Mouse (Mus musculus) naive thymus-derived CD4-positive, alpha-beta T cell, adult 2 months (primary cell): Measurements from ENCODE around the gene Arl6ip5.

Experiments
- DNase-seq: peaks from one replicate; pipeline ENCODE4 v3.0.0-alpha.2; 2011; ENCODE audit warnings: low read depth

Gene Arl6ip5

DNA sequence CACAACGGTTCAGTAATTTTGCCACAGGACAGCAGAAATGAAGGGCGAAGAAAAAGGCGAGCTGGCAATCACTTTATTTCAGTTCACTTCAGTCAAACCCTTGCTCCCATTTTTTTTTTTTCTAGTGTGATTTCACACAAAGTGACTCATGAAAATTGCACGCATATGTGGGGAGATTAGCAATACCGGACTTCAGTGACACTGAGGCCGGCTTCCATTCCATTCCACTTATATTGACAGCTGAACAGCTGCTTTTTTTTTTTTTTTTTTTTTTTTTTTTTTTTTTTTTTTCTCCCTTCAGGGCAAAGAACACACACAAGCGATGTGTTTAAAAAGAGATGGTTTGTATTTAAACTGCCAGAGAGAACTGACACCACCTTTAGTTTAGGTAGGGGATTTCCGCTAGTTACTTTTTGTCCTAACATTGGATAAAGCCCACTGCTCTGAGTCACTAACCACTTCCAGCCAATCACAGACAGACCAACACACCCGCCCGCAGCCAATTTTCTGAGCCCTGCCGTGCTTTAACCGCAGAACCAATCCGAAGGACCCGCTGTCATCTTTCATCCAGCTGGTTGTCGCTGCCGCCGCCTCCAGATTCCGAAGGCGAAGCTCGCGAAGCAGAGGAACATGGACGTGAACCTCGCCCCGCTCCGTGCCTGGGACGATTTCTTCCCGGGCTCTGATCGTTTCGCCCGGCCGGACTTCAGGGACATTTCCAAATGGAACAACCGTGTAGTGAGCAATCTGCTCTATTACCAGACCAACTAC, at the start of gene Arl6ip5:
Arl6ip5 (plus strand) TSS at position 499 of the 771 bp plus-strand sequence.
- DNase-seq = peak; percentile 94

DNA sequence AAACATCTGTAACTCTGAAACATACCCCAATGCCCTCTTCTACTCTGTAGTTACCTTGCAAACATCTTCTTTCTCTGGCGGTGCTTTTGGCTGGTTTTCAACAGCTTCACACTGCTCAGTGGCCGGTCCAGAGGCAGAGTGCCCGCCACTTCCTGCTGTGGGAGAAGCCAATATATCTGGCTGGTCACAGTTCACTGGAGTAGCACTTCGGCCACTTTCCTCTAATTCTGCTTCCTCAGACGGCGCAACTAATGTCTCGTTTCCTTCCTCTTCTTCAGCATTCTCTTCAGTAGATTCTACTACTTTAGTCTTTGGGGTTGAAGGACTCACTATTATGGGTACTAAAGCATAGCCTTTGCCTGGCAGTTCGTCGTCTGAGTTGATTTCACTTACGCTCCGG, 34.8 kb upstream of the Arl6ip5 start:
- DNase-seq = no peak

DNA sequence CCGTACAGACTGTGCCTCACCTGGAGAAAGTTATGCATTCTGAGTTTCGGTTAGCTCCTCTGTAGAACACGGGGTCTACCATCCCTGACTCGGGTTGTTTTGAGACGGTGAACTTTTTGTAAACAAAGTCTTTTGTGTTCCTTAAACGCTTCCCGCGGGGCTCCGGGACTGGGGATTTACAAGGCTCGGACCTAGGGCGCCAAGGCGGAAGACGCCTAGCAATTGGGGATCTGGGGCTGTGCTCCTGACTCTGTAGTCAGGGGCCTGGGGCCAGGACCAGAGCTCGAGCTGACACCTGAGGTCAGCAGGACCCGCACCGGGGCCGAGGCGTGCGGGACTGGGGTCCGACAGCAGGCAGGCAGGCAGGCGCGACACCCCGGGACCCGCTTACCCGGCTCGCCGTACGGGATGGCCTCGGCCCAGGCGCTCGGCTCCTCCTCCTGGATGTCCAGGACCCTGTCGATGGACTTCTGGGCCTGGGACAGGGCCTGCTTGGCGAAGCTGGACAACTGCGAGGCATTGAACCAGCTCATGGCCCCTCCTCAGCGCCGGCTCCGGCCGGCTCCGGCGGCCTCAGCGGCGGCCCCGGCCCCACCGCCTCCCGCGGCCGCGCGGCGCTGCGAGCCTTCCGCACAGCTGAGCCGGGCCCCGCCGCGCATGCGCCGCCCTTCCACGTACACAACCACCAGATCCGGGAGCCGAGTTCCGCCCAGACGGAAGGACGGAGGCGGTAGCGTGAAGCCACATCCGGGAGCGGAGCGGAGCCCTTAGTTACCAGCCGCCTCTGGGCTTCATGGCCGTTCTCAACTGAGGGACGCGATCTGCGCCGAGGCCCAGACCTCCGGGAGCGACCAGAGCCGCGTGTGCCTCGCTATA, 31.8 kb upstream of the Arl6ip5 start, which contains the start of gene Tmf1:
Tmf1 (minus strand) TSS at position 632 of the 876 bp plus-strand sequence.
- peak; percentile 96 for DNase-seq

DNA sequence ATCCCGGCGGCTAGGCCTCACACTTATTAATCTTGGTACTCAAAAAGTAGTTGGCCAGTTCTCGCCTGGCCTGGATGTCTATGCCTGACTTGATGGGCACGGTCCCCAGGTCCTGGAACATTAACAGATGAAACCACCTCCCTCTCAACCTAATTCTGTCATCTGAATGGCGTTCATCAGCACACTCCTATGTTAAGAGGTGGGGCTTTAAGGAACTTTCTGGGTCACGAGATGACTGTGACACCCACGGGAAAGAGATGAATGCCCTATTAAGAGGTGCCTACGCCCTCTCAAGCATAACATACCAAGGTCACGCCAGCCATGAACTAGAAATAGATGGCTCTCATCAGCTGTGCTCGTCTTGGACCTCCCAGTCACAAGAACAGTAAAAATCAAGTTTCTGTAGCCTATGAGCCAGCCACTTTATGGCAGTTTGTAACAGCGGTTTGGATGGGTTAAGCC, 31.1 kb upstream of the Arl6ip5 start:
- no peak for DNase-seq

DNA sequence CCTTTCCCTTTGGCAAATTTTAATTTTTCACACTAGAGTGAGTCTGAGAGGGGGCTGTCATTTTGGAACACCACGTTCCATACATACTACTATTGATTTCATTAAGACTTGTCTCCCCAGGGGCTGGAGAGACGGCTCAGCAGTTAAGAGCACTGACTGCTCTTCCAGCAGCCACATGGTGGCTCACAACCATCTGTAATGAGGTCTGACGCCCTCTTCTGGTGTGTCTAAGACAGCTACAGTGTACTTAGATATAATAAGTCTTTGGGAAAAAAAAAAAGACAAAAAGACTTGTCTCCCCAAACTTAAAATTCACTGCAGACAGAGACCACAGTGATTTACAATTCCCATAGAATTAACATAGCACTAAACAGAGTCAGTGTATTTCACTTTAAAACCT, 10.1 kb upstream of the Arl6ip5 start:
- DNase-seq = no peak

DNA sequence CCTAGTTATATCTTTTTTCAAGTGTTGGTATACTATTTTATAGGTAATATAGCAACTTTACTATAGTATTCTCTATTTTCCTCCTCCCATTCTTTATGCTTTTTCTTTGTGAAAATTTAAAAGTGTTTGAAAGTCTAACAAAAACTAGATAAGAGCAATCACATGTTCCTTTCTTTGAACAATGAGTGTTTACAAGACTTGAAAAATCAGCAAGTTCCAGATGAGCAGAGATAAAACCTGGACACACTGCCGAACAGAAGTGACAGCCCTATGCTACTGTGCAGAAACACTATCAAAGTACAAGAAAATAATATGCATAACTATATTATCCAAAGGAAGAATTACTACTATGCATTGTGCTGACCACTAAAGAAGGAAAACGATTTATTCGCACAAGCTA, 8.0 kb upstream of the Arl6ip5 start:
- no peak for DNase-seq

DNA sequence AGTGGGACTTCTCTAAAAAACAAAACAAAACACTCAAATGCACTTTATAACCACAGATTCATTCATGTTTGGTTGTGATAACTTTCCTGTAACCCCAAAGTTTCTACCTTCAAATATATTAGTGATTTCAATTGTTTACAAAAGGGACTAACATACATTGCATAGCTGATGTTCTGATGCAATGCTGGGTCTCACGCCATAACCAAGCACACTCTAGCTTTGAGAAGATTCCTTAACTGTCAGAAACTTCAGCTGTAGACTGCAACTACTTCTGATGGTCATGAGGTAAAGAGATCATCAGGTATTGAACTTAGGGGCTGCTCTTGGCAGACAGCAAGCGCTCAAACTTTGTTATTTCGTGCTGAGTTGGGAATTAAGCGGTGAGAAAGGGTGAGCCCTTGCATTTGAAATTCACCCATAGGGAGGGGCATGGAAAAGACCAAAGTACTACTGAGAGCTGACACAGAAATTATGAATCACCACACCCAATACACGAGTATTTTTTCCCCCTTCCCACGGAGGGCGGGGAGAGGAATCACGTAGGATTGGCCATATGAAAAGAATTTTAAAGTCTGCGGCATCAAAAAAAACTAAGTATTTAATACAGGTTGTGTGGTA, 6.1 kb upstream of the Arl6ip5 start:
- no peak for DNase-seq

DNA sequence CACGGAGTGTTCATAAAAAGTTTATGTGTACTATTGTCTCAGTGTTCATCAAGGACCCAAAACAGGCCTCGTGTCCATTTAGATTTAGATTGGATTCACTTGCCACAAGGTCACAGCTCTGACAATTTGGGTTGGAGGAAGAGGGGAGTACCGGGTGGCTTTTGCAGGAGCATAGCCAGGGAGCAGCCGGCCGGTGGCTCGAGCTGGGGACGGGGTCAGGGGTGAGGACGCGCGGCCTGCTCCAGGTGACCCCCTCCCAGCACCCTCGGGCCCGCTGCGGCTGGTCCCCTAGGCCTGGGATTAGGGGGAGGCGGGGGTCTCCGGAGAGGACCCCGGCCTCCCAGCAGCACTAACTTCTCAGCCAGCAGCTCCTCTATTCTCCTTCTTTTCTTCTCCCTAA, 5.5 kb upstream of the Arl6ip5 start:
- DNase-seq = peak; percentile 32

DNA sequence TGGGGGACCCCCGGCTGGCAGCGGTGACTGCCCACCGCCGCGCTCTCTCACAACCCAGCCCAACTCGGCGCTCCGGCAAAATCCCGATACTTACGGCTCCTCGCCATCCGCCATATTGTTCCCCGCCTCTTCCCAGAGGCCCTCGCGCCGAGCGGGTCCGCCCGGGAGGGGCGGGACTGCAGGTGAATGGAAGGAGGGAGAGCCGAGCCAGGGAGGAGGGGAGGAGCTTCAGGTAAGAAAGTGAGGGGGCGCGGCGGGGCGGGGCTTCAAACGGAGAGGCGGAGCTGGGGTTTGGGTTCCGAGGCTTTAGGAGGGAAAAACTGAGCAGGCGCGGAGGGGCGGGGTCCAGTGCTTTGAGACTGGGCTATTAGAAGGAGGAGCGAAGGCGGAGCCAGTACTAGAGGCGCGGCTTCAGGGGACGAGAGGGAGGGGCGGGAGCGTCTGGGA, 5.0 kb upstream of the Arl6ip5 start, which contains the start of gene Uba3:
Uba3 (minus strand) TSS at position 209 of the 447 bp plus-strand sequence.
- peak; percentile 100 for DNase-seq

DNA sequence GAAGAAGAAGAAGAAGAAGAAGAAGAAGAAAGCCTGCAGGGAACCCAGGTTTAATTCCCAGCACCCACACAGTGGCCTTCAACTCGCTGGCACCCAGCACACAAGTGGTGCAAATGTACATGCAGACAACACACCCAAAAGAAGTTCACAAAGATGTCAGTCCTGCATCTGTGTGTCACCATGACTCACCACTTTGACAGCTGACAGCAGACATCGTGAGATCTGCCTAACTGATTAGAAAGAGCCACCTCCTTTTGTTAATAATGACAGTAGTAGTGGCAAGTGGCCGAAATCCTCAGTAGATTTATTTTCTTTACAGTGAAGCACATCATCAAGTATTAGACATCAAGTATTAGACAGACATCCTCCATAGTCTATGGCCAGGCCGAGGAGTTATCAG, 3.4 kb upstream of the Arl6ip5 start:
- no peak for DNase-seq

DNA sequence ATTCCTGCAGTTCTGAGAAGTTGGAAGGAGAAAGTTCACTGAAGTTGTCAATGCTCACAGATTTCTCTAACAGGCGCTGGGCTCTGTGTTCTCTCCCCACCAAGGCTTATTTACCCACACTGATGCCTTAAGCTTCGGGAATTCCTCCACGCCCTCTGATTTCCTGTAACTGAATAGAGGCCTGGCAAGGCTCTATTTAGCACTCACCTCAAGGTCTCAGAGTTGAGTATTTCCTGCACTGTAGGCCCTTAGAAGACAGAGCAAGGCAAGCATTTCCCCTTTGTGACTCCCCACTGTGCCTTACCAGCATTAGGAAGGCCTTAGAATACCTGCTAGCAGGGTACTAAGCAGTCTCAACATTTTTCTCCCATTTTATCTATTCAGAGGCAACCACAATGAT, 2.1 kb upstream of the Arl6ip5 start:
- peak; percentile 59 for DNase-seq

DNA sequence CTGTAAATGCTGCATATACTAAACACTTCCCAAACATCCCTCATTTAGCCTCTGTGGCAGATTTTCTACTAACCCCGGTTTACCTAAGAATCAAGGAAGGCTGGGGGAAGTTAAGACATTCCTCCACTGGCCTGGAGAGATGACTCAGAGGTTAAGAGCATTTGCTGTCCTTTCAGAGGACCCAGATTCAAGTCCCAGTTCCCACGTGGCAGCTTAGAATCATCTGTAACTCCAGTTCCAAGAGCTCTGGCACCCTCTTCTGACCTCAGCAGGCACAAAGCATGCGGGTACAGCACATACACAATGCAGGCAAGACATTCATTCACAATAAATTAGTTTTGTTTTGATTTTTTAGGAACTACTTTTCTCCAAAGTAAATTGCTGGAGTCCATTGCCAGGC, 1.3 kb upstream of the Arl6ip5 start:
- no peak for DNase-seq

DNA sequence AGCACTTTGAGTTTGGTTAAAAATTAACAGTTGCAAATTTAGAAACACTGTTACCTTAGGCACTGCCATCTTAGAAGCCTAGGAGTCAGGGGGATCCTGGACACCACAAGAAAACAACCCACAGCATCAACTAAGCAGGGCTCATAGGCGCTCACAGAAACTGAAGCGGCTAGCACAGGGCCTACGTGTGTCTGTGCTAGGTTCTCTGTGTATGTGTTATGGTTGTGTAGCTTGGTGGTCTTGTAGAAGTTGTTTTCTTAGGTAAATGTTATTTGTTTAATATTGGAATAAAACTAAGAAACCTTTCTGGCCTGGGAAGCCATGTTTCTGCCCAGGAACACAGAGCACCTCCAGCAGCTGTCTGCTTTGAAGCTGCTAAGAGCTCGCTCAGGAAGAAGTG, 738 bp upstream of the Arl6ip5 start:
- DNase-seq = no peak

DNA sequence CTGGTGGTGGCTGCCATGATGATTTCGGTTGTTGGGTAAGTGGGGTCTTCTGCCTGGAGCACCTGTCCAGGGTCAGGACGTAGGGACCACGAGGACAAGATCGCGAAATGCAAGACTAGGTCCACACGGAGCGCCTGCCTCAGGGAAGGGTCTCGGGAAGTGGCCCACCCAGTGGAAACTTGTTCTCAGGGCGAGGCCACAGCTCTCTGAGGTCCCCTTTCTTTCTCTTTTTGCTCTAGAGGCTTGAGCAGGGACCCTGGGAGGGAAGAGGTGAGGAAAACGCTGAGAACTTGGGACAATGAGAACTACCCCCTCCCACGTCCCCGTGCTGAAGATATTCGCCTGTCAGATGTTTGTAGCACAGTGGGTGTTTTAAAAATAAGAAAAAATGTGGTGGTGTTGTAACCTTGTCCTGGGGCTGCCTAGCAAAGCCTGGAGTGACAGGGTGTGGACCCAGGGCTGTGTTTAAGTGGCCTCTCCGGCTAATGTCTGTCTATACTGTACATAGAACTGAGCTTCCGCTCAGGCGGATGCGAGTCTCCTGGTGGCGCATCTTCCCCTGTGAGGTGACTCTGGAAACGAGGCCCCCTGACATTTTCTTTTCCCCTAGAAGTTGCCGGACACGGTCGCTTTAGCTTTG, 593 bp downstream of the Arl6ip5 start:
- DNase-seq = peak; percentile 71

DNA sequence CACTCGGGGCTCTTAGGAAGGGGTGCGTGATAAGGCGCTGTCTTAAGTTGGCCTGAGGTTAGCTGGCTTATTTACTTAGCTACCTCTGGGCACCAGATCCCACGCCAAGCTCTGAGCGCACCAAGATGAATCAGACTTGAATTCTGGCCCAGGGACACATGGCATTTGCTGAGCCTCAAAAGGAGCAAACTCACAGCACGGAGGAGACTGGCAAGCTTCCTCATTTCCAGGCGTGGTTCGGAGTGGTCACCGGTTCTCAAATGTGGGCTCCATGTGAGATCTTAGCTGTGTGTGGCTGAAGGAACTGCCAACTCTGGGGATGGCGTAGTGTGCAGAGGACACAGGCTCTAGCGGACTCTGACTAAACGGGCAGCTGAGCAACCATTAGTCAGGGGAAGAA, 1.5 kb downstream of the Arl6ip5 start:
- no peak for DNase-seq

DNA sequence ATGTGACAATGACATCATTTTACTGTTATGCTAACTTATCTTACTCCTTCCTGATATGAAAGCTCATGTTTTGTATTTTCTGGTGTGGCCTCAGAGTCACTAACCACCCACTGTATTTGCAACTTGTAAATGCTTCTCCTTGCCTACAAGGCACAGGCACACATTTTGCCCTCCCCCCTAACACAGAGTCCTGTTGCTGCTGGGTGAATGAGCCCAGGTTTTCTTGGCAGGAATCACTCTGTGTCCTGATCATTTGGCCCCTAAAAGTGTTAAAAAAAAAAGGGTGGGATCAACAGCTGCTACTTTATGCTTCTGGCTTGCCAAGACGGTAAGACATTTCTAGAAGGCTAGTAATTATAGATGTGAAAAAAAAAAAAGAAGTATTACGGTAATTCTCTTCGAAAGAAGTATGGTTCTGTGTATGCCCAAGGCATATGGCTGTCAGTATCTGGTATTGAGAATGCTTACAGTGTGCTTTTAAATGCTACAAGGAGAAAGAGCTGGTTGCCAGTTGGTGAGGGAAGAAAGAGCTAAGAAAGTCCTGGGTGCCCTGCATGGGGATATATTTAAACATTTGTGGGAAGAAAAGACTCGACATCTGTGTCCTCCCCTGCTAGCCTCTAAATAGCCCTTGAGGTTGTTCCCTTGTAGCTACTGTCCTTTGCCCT, 5.8 kb downstream of the Arl6ip5 start:
- DNase-seq = no peak

DNA sequence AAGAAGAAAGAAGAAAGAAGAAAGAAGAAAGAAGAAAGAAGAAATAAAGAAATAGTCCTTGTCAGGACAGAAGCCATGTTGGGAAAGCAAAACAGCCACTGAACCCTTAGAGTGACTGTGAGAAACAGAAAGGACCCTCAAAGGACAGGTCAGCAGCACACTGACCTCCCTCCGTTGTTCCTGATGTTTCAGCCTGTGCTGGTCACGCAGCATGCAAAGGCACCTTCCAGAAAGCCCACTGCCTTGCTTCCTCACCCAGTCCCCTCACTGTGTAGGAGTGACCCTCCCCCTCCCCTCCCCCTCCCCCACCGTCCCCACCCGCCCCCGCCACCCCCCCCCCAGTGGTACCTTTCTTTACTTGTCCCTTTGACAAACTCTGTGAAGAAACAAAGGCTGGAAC, 10.2 kb downstream of the Arl6ip5 start:
- DNase-seq = no peak

DNA sequence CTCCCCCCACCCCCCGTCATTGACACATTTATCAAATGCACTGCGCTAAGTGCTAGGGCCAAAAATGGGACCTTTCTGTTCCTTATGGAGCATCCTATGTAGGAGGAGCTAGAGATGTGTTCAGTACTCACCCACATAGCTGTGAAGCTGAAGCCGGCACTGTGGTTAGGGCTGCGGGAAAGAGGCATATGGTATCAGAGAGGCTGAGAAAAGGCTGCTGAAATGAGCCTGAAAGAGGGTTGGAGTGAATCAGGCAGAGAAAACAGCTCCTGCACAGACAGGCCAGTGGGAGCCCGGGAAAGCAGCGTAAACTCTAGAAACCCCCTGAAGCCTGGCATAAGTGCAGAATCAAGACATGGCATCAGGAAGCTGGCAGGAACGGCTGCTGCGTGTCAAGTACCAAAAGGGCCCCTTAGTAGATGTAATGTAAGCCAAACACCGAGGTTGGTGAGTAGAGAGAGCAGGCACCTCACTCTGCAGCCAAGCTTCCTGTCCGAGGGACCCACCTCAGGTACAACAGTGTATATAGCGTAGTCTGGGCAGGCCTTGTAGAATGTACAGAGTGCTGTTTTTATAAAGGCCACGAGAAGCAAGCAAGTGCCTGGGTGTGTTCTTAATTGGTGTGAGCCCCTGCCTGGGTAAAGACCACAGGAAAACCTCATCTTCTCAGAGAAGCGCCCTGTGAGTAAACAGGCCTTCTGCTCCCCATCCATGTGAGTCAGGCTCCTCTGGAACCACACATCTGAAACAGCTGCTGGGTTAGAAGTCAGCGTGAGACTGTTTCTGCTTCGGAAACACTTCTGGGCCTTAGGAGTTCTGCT, 10.9 kb downstream of the Arl6ip5 start:
- peak; percentile 60 for DNase-seq

DNA sequence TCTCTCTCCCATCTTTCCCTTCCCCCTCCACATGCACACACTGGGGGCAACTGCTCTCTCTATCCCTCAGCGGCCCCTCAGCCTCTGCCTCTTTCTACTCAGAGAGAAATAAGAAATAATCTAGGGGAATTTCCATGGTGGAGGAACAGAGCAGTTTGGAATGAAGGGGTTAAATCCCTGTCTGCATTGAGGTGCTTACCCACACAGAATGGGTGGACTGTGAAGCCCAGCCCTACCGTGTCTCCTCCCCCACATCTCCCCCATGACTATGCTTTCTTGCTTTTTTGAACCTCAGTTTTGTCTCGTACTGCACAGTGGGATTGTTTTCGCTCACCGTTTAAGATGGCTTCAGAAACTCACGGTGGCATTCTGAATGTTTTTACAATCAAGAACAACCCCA, 11.8 kb downstream of the Arl6ip5 start:
- peak; percentile 41 for DNase-seq

DNA sequence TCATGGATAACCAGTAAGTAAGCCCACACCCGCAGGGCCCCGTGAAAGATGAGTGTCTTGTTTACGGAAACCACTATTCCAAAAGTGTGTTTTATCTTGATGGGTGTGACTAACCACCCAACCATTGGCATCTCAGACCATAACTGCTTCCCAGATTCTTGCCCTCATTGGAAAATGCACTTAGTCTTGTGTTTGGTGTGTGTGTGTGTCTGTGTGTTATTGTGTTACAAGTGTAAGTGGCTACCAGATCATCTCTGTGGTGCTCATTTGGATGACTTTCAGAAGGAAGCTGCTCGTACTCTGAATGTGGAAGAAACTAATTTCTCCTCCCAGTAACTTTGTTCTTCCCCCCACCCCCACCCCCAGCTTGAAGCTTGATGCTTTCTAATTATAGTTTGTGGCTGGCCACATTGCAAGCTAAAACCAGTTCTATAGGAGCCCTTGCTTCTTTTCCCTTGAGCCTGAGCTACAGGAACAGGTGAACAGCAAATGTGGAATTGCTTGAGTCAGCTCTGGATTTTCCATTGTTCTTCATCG, 12.5 kb downstream of the Arl6ip5 start:
- peak; percentile 54 for DNase-seq
